Mouse (Mus musculus) limb, embryonic 12.5 days (tissue): ENCODE measurements around the gene Irgm2. TPM values are rescaled to one million over a fixed set of nuclear protein-coding genes. Genes with fewer than 3 reads are reported as not detected.
"Not testable (repeated sequence)": the region's sequence is repeated elsewhere in the genome, so short reads cannot be mapped to it uniquely, and the experiment has no call there.

Source experiments
- ATAC-seq: fragments of 200-750 bp; cut with Nextera tagmentation; 2 replicates; pipeline ENCODE4 v1.8.0; 2017; ENCODE audit warnings: low read depth, moderate TSS enrichment; ENCODE audit not compliant: insufficient number of reproducible peaks, insufficient read depth, low FRiP score, low TSS enrichment
- H3K27ac ChIP-seq: fragments of 300-500 bp; sonication (generic); 2 replicates; pipeline ENCODE4 v1.5.1; 2016; ENCODE audit warnings: mild to moderate bottlenecking, moderate library complexity
- H3K27me3 ChIP-seq: fragments of 300-500 bp; sonication (generic); 2 replicates; pipeline ENCODE4 v1.6.1; 2016; ENCODE audit warnings: mild to moderate bottlenecking, moderate library complexity
- H3K36me3 ChIP-seq: fragments of 300-500 bp; sonication (generic); 2 replicates; pipeline ENCODE4 v1.6.1; 2016; ENCODE audit warnings: mild to moderate bottlenecking, moderate library complexity
- H3K4me1 ChIP-seq: fragments of 300-500 bp; sonication (generic); replicated peaks from 2 replicates; pipeline ENCODE4 v1.6.1; 2016
- H3K4me2 ChIP-seq: fragments of 300-500 bp; sonication (generic); 2 replicates; pipeline ENCODE4 v1.6.1; 2016; ENCODE audit warnings: mild to moderate bottlenecking, moderate library complexity
- H3K4me3 ChIP-seq: fragments of 300-500 bp; sonication (generic); replicated peaks from 2 replicates; pipeline ENCODE4 v1.5.1; 2016; ENCODE audit warnings: mild to moderate bottlenecking
- H3K9ac ChIP-seq: fragments of 300-500 bp; sonication (generic); replicated peaks from 2 replicates; pipeline ENCODE4 v1.6.1; 2016; ENCODE audit warnings: mild to moderate bottlenecking, moderate library complexity
- H3K9me3 ChIP-seq: fragments of 300-500 bp; sonication (generic); 2 replicates; pipeline ENCODE4 v1.6.1; 2016; ENCODE audit warnings: mild to moderate bottlenecking, moderate library complexity
- WGBS: fragments of 180-500 bp; shearing (Covaris S2); methylation state at CpG from one replicate; pipeline ENCODE4 v1.1.7; 2016; 5-methylcytosine and 5-hydroxymethylcytosine counted together
- polyA plus RNA-seq: library from polyadenylated mRNA; unstranded; fragments of >200 nt; fragmentation: Nextera tagmentation; extraction: Ambion mirVana; gene quantifications from 2 replicates; pipeline ENCODE4 v1.2.1, GENCODE M21; 2016

Gene Irgm2
- 0.63 and 0.87 TPM in 2 replicates for polyA plus RNA-seq

DNA sequence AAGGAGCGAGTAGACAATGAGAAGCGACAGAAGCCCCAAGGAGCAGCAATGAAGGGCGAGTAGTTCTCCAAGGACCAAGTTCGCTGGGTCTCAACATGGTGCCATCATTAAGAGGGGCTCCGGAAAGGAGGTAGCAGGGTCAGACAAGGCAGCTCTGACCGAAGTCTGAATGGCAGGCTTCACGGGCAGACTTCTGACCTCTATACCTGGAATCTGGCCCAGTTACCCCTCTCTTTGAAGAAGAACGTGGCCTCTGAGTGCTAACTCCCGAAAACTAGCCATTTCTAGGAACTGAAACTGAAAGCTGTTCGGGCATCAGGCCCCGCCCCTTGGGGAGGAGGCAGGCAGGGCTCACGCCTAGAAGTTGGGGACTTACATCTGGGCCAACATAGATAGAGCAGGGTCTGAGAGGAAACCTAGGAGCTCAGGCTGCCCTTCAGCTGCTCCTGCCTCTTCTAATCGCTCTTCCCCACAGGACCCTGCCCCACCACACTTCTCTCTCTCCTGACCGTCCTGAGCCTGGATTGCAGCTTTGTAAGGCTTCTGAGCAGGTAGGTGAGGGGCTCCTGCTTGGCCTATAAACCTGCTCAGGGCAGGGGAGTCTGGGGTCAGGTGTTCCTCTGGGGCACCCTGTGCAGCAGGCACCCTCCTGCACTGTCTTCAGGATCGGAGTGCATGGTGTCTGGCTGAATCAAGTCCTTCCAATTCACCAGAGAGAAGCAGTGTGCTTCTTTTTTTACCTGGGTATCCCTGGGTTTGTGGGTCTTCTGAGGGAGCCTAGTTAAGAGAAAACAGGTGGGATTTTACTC is at the start of gene Irgm2, which contains the start of gene Igtp:
Gene Irgm2, plus strand, starts transcription at position 390 of the 809 bp plus-strand sequence.
Gene Igtp, plus strand, starts transcription at position 328 of the 809 bp plus-strand sequence.
- H3K9me3 ChIP-seq, H3K36me3 ChIP-seq, H3K27ac ChIP-seq, H3K27me3 ChIP-seq, H3K4me1 ChIP-seq, ATAC-seq: not testable (repeated sequence)
- WGBS = 11% methylated on average over 14 of the region's 15 CpGs
- Histone ChIP-seq H3K4me3 (peak within 1 kb of the TSS; percentile 55), H3K9ac (peak within 1 kb of the TSS; percentile 56), H3K4me2 (peak within 1 kb of the TSS; percentile 73)

DNA sequence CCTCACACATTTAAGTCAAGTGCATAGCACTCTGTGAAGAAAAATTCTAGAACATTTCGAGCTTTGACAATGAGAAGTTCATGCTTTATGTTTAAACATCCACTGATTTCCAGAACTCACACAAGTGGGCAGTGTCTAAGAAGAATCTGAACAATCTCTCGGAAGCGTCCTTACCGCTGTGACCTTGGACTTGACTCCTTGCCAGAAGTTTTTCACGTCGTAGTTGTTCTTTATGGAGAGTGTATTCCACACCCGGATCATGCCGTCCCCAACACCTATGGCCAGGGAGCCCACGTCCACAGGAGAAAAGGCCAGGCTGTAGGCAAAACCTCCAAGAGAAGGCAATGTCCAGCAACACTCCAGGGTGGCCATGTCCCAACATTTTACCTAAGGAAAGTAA is 44.0 kb upstream of the Irgm2 start:
- H3K4me1 ChIP-seq = no peaks in the 10 kb centered on the region
- WGBS = 93% methylated on average over 9 of the region's 9 CpGs
- H3K9ac ChIP-seq = no peak overlapping the region
- peaks cover 92% of the 10 kb centered on the region for H3K36me3 ChIP-seq
- H3K27me3 ChIP-seq = no peaks in the 10 kb centered on the region
- no peak overlapping the region for H3K4me3 ChIP-seq
- ATAC-seq = no peak
- no peak overlapping the region for H3K27ac ChIP-seq
- H3K9me3 ChIP-seq = no peaks in the 10 kb centered on the region
- no peak overlapping the region for H3K4me2 ChIP-seq

- no peak overlapping the region for H3K4me3 ChIP-seq
- H3K9ac ChIP-seq = no peak overlapping the region
- H3K4me1 ChIP-seq = no peaks in the 10 kb centered on the region
- H3K36me3 ChIP-seq = peaks cover 94% of the 10 kb centered on the region
- no peak overlapping the region for H3K27ac ChIP-seq
- H3K27me3 ChIP-seq = no peaks in the 10 kb centered on the region
- H3K4me2 ChIP-seq = no peak overlapping the region
- 80% methylated on average over 3 of the region's 3 CpGs for WGBS
- H3K9me3 ChIP-seq = no peaks in the 10 kb centered on the region
- no peak for ATAC-seq
These were observed 42.5 kb upstream of the Irgm2 start for GRCm38 (mm10) chr11:58156871-58157270.

GRCm38 (mm10) chr11:58165072-58165471 is 34.3 kb upstream of the Irgm2 start:
- peaks cover 63% of the 10 kb centered on the region for H3K36me3 ChIP-seq

DNA sequence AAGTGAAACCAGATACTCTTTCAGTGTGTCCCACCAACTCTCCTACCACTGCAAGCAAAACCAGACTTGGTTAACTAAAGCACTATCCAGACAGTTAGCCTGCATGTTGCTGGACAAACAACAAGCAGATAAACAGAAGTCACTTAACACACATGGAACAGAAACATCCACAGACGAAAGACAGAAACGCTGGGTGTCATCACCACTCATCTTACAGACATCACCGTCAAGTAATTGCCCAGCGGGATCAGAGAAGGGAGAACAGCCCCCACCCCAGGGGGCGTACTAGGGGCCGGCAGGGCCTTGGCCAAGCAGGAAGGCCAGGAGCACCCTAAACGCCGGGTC is 31.6 kb upstream of the Irgm2 start:
- Histone ChIP-seq H3K4me2 (peak overlapping the region; percentile 80), H3K9me3 (no peaks in the 10 kb centered on the region), H3K4me3 (peak overlapping the region; percentile 91), H3K36me3 (peaks cover 36% of the 10 kb centered on the region), H3K9ac (peak overlapping the region; percentile 83), H3K27me3 (no peaks in the 10 kb centered on the region), H3K27ac (peak overlapping the region; percentile 66), H3K4me1 (peaks cover 21% of the 10 kb centered on the region)
- 1% methylated on average over 8 of the region's 8 CpGs for WGBS
- ATAC-seq = no peak

More at GRCm38 (mm10) chr11:58165072-58165471, 34.3 kb upstream of the Irgm2 start:
- no peak overlapping the region for H3K4me3 ChIP-seq
- peaks cover 8% of the 10 kb centered on the region for H3K4me1 ChIP-seq
- H3K9me3 ChIP-seq = no peaks in the 10 kb centered on the region
- no peak overlapping the region for H3K27ac ChIP-seq
- 97% methylated on average over 2 of the region's 2 CpGs for WGBS
- no peak overlapping the region for H3K4me2 ChIP-seq
- no peak for ATAC-seq
- H3K9ac ChIP-seq = no peak overlapping the region
- no peaks in the 10 kb centered on the region for H3K27me3 ChIP-seq

GRCm38 (mm10) chr11:58168167-58168915 is 31.1 kb upstream of the Irgm2 start, which contains the start of gene Gemin5:
Gemin5 (minus strand) TSS chr11:58168539.
- no peaks in the 10 kb centered on the region for H3K27me3 ChIP-seq
- peak within 1 kb of the TSS; percentile 80 for H3K4me2 ChIP-seq
- peak within 1 kb of the TSS; percentile 66 for H3K27ac ChIP-seq
- 1% methylated on average over 71 of the region's 71 CpGs for WGBS
- H3K9me3 ChIP-seq = no peaks in the 10 kb centered on the region
- ATAC-seq = peak; percentile 61
- H3K4me3 ChIP-seq = peak within 1 kb of the TSS; percentile 91
- H3K36me3 ChIP-seq = peaks cover 36% of the 10 kb centered on the region
- H3K4me1 ChIP-seq = peaks cover 22% of the 10 kb centered on the region
- peak within 1 kb of the TSS; percentile 83 for H3K9ac ChIP-seq

DNA sequence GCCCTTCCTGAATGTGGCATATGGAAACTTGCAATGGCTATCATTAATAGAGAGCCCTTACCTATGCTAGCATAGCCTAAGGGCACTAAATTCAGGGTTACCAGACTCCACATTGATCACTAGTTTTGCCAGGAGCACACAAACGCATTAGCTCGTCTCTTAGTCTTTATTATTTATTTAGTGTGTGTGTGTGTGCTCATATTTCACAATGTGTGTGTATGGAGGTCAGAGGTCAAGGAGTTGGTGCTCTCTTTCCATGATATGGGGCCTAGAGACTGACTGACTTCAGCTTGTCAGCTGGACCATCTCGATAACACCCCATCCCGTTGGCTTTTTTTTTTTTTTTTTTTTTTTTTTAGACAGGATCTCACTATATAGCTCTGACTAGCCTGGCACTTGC is 29.8 kb upstream of the Irgm2 start:
- no peak for ATAC-seq
- Histone ChIP-seq H3K9ac (no peak overlapping the region), H3K4me2 (no peak overlapping the region), H3K4me1 (peaks cover 22% of the 10 kb centered on the region), H3K4me3 (no peak overlapping the region), H3K36me3 (peaks cover 37% of the 10 kb centered on the region), H3K27ac (no peak overlapping the region), H3K27me3 (no peaks in the 10 kb centered on the region), H3K9me3 (no peaks in the 10 kb centered on the region)
- 88% methylated on average over 4 of the region's 4 CpGs for WGBS

DNA sequence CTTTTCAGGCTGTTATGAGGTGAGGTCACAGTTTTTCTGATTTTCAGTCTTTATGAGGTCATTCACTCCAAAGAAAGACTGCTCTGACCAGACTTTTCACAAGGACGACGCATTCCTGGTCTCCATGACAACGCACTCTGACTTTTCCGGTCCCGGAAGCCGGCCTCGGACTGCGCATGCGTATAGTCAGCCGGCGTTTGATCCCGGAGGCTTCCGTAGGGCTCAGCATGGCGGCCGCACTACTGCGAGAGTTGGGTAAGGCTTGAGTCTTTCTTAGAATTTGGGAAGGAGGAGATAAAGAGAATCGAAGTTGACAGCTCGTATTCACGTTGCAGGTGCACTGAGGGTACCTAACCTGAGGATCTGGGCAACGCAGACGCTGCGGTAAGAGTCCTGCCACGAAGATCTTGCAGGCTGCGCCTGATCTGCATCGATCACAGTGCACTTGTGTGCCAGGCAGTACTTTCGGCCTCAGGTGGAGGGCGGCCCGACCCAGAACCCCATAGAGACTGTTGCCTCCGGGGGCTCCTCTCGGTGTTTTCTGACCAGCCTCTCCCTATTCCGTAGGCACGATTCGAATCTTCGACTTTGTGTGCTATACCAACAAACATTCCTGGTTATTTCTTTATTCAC is 27.8 kb upstream of the Irgm2 start, which contains the start of gene Mrpl22:
Gene Mrpl22, plus strand, starts transcription at position 203 of the 633 bp plus-strand sequence.
- WGBS = under 1% methylated on average over 34 of the region's 34 CpGs
- H3K9me3 ChIP-seq = no peaks in the 10 kb centered on the region
- H3K9ac ChIP-seq = peak within 1 kb of the TSS; percentile 76
- ATAC-seq = peak; percentile 60
- H3K36me3 ChIP-seq = peaks cover 38% of the 10 kb centered on the region
- H3K4me2 ChIP-seq = peak within 1 kb of the TSS; percentile 93
- peak within 1 kb of the TSS; percentile 41; the same call in 1 of the 2 replicates for H3K27ac ChIP-seq
- H3K4me3 ChIP-seq = peak within 1 kb of the TSS; percentile 70
- no peaks in the 10 kb centered on the region for H3K27me3 ChIP-seq
- H3K4me1 ChIP-seq = peaks cover 22% of the 10 kb centered on the region

DNA sequence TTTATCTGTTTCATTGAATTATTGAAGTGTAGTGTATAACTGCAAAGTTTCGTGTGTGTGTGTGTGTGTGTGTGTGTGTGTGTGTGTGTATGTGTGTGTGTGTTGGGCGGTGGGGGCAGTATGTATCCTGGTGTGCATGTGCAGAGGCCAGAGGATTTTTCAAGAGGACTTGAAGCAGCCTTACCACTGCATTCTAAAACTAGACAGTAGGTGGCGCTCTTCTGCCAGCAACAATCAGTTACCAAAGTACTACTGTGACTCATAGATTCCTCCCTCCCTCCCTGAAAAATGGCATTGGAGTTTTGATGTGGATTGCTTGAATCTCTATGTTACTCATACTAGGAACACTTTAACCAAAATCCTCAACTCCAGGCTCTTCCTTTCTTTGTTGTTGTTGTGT is 19.9 kb upstream of the Irgm2 start:
- 28% methylated on average over 3 of the region's 3 CpGs for WGBS
- H3K27ac ChIP-seq = no peak overlapping the region
- no peak for ATAC-seq
- H3K36me3 ChIP-seq = peaks cover 59% of the 10 kb centered on the region
- H3K4me3 ChIP-seq = no peak overlapping the region
- H3K4me2 ChIP-seq = no peak overlapping the region
- H3K9ac ChIP-seq = no peak overlapping the region
- no peaks in the 10 kb centered on the region for H3K9me3 ChIP-seq
- H3K4me1 ChIP-seq = no peaks in the 10 kb centered on the region
- no peaks in the 10 kb centered on the region for H3K27me3 ChIP-seq

- H3K9me3 ChIP-seq, H3K9ac ChIP-seq, H3K4me1 ChIP-seq, H3K4me2 ChIP-seq, H3K27me3 ChIP-seq, H3K27ac ChIP-seq, H3K4me3 ChIP-seq, ATAC-seq: not testable (repeated sequence)
- WGBS = 93% methylated on average over 6 of the region's 6 CpGs
- H3K36me3 ChIP-seq = peaks cover 54% of the 10 kb centered on the region
These were observed 19.4 kb upstream of the Irgm2 start for GRCm38 (mm10) chr11:58179986-58180385.

GRCm38 (mm10) chr11:58180756-58181155 is 18.7 kb upstream of the Irgm2 start:
- Histone ChIP-seq H3K36me3 (peaks cover 47% of the 10 kb centered on the region), H3K9ac (no peak overlapping the region), H3K4me3 (no peak overlapping the region), H3K4me2 (no peak overlapping the region), H3K27ac (no peak overlapping the region), H3K9me3 (no peaks in the 10 kb centered on the region), H3K27me3 (no peaks in the 10 kb centered on the region), H3K4me1 (no peaks in the 10 kb centered on the region)
- no peak for ATAC-seq
- WGBS = 91% methylated on average over 7 of the region's 7 CpGs
